ENCODE assay signal across 17 mouse cellular contexts in the genomic region with DNA sequence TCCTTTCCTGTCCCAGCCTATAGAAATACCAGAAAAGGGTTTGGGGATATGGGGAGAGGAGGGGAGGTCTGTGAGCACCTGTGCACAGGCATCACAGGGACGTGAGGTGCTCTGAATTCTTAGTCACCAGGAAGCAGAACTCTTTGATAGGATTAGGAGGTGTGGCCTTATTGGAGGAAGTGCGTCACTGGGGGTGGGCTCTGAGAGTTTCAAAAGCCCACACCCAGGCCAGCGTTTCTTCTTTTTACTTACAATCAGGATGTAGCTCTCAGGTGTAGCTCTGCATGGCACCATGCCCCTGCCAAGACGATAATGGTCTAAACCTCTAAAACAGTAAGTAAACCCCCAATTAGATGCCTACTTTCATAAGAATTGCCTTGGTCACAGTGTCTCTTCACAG.
"Had no signal": no experiment of that assay in that cellular context is flagged by ENCODE, and none has a peak within 500 bp of the region (broad histone marks: within the 10 kb centered on the region; RNA-seq: fewer than 3 reads in every experiment).

No protein-coding gene starts in this region.

- H3K27me3 ChIP-seq: midbrain, embryonic 12.5 days; neural tube, embryonic 13.5 days; neural tube, embryonic 15.5 days had no signal

- H3K4me1 ChIP-seq: midbrain, embryonic 10.5 days; midbrain, embryonic 12.5 days; neural tube, embryonic 13.5 days; neural tube, embryonic 15.5 days had no signal

- H3K4me3 ChIP-seq: midbrain, embryonic 10.5 days; midbrain, embryonic 12.5 days; myocyte; neural tube, embryonic 13.5 days; neural tube, embryonic 15.5 days had no signal

- H3K27ac ChIP-seq: midbrain, embryonic 10.5 days; midbrain, embryonic 12.5 days; neural tube, embryonic 13.5 days; neural tube, embryonic 15.5 days had no signal

- H3K36me3 ChIP-seq: midbrain, embryonic 10.5 days; midbrain, embryonic 12.5 days; neural tube, embryonic 13.5 days; neural tube, embryonic 15.5 days had no signal

- DNase-seq: lung, adult 18-20 months; lung, embryonic 14.5 days; lung, postnatal 10 days; lung, postnatal 4 days; midbrain, embryonic 14.5 days; right cerebral cortex, adult 18-20 months; right cerebral cortex, postnatal 25 days; right cerebral cortex, postnatal 4 days; spleen, adult 18-20 months; thymus, adult 18-20 months; thymus, postnatal 14 days; thymus, postnatal 36 days had no signal
